Mouse (Mus musculus): Measurements from ENCODE around the gene Hist1h4i.
"Not testable (repeated sequence)": the region's sequence is repeated elsewhere in the genome, so short reads cannot be mapped to it uniquely, and the experiment has no call there.

DNA sequence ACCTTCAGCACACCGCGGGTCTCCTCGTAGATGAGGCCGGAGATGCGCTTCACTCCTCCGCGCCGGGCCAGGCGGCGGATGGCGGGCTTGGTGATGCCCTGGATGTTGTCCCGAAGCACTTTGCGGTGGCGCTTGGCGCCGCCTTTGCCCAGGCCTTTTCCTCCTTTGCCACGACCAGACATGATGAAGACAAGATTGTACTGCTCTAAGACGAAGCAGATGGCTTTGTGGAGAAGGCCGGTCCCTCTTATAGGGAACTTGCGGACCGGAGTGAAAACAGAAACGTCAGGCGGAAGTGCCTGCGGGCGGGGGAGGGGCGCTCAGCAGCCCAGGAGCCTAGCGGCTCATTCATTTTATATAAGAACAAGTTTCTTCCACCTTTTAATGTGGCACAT, at the start of gene Hist1h4i:
- not testable (repeated sequence) for TF ChIP-seq CTCF (IDR thresholded peaks at IDR 0.05; ENCODE audit: insufficient read depth, low read depth, low read length)
- TF ChIP-seq POLR2A (IDR thresholded peaks at IDR 0.05; ENCODE audit: insufficient read depth, low read depth, low read length), result peak; percentile 87

Data from olfactory bulb, adult 2 months (tissue).